Mouse (Mus musculus) frontal cortex, adult 2 months (tissue): ENCODE data around the gene Gpr6. TPM values are rescaled to one million over a fixed set of nuclear protein-coding genes. Genes with fewer than 3 reads are reported as not detected.

ENCODE experiments used
- DNase-seq, 2 experiments: peaks; one replicate each; pipeline ENCODE4 v3.0.0; 2022; ENCODE audit warnings: low spot score in 1 of 2; ENCODE audit errors: extremely low spot score in 1 of 2
- polyA plus RNA-seq: library from polyadenylated mRNA; depleted of rRNA; stranded (reverse); fragments of >200 nt; gene quantifications from 2 replicates; pipeline ENCODE4 v1.2.3, GENCODE M21; 2012; rRNA removed

Gene Gpr6
- 4.8 and 6.0 TPM in 2 replicates for polyA plus RNA-seq

GRCm38 (mm10) chr10:41072116-41072515, at the start of gene Gpr6:
TSS of gene Gpr6 (minus strand) at chr10:41072285.
- DNase-seq: peak; percentile 17 to 66

GRCm38 (mm10) chr10:41100060-41100459, 28.0 kb upstream of the Gpr6 start:
- DNase-seq: peak in 1 of 2 experiments; percentile 22

GRCm38 (mm10) chr10:41098137-41098536, 26.1 kb upstream of the Gpr6 start:
- DNase-seq: peak in 1 of 2 experiments; percentile 10

GRCm38 (mm10) chr10:41088852-41089251, 16.8 kb upstream of the Gpr6 start:
- DNase-seq: no peak

- no peak for DNase-seq
These were observed 389 bp downstream of the Gpr6 start for GRCm38 (mm10) chr10:41071696-41072095.

GRCm38 (mm10) chr10:41070693-41071651, 1.1 kb downstream of the Gpr6 start:
- DNase-seq: peak in 1 of 2 experiments; percentile 56

- DNase-seq: no peak
These were observed 11.7 kb downstream of the Gpr6 start for GRCm38 (mm10) chr10:41060250-41060831.

- DNase-seq: no peak
These were observed 16.5 kb downstream of the Gpr6 start for GRCm38 (mm10) chr10:41055581-41055980.

- DNase-seq: no peak
These were observed 18.1 kb downstream of the Gpr6 start for GRCm38 (mm10) chr10:41054005-41054404.

GRCm38 (mm10) chr10:41042272-41042671, 29.8 kb downstream of the Gpr6 start:
- no peak for DNase-seq

GRCm38 (mm10) chr10:41041478-41041877, 30.6 kb downstream of the Gpr6 start:
- DNase-seq: no peak

GRCm38 (mm10) chr10:41040530-41041085, 31.5 kb downstream of the Gpr6 start:
- no peak for DNase-seq

GRCm38 (mm10) chr10:41038476-41038875, 33.6 kb downstream of the Gpr6 start:
- no peak for DNase-seq

- DNase-seq: peak; percentile 46 to 72
These were observed 34.4 kb downstream of the Gpr6 start for GRCm38 (mm10) chr10:41037722-41038121.

GRCm38 (mm10) chr10:41032811-41033210, 39.3 kb downstream of the Gpr6 start:
- DNase-seq: no peak

GRCm38 (mm10) chr10:41024860-41025259, 47.2 kb downstream of the Gpr6 start:
- DNase-seq: no peak

- no peak for DNase-seq
These were observed 47.7 kb downstream of the Gpr6 start for GRCm38 (mm10) chr10:41024406-41024805.

- DNase-seq: no peak
These were observed 49.9 kb downstream of the Gpr6 start for GRCm38 (mm10) chr10:41022226-41022625.
